Mouse (Mus musculus): ENCODE data around the gene Ap1ar.

DNA sequence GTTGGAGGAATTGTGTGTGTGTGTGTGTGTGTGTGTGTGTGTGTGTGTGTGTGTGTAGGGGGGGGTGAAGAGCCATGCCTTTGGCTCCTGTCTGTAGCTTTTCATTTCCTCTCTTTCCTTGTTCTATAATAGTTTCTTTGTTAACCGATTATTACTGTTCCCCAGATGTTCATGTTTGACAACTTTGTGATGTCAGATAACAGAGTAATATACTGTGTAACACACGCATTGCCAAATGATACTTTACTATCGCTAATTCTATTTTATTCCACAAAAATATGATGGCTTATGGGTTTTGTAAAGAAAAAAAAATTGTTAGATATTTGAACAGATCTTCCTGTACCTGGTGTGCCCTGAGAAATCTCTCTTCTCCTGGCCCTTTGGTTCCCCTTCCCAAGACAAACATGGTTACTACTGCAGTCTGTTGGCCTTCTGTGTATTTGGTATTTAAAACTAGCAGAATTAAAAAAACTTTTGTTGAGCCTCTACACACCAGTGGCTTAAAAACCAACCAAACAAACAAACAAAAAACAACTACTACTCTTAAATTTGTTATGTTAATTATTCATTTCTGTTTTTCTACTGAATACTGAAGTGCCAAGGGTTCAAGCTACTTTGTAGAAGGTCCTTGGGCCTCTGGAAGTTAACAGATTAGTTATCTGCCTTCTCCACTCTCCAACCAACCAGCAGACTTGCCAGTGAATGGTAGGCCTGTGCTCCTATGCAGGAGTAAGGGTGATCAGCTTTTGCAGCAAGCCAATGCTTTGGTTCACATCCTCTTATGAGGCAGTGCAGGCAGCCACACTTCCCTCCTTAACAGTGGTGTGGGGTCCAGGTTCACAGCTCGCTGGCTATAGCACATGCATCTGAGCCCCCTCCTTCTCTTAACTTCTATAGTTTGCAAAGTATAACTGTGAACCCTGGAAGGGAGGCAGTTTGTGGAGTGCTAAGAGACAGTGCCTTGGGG is 45.4 kb downstream of the Ap1ar start:
- TF ChIP-seq CTCF (IDR thresholded peaks at IDR 0.05; ENCODE audit: extremely low read depth, insufficient read depth, low read length) (no peak), POLR2A (IDR thresholded peaks at IDR 0.05; ENCODE audit: extremely low read depth, insufficient read depth, low read length) (no peak)

Measured in cortical plate, adult 2 months (tissue).